Mouse (Mus musculus) midbrain, postnatal 0 days (tissue): ENCODE measurements around the gene Eno1. TPM values are rescaled to one million over a fixed set of nuclear protein-coding genes. Genes with fewer than 3 reads are reported as not detected.
A peak's percentile ranks its signal among the peaks of the same experiment; 100 is the strongest.
"Not testable (repeated sequence)": the region's sequence is repeated elsewhere in the genome, so short reads cannot be mapped to it uniquely, and the experiment has no call there.

Experiments used
- ATAC-seq: fragments of 200-750 bp; cut with Nextera tagmentation; 2 replicates; pipeline ENCODE4 v1.8.0; 2017; ENCODE audit warnings: moderate number of reproducible peaks, mild to moderate bottlenecking, moderate TSS enrichment, moderate library complexity; ENCODE audit not compliant: low FRiP score
- DNase-seq: peaks from one replicate; pipeline ENCODE4 v3.0.0-alpha.2; 2015; ENCODE audit warnings: low spot score
- H3K27ac ChIP-seq: fragments of 300-500 bp; sonication (generic); 2 replicates; pipeline ENCODE4 v1.5.1; 2014; ENCODE audit warnings: low read depth, mild to moderate bottlenecking, low read length, mixed read lengths
- H3K27me3 ChIP-seq: fragments of 300-500 bp; sonication (generic); 2 replicates; pipeline ENCODE4 v1.6.1; 2014; ENCODE audit warnings: low read length, control low read depth, mixed read lengths; ENCODE audit not compliant: insufficient read depth
- H3K36me3 ChIP-seq: fragments of 300-500 bp; sonication (generic); 2 replicates; pipeline ENCODE4 v1.6.1; 2014; ENCODE audit warnings: low read length, control low read depth, mixed read lengths; ENCODE audit not compliant: insufficient read depth
- H3K4me1 ChIP-seq: fragments of 300-500 bp; sonication (generic); 2 replicates; pipeline ENCODE4 v1.6.1; 2014; ENCODE audit warnings: mild to moderate bottlenecking, control low read depth, antibody characterized with exemption, low read length, mixed read lengths; ENCODE audit not compliant: insufficient read depth
- H3K4me2 ChIP-seq: fragments of 300-500 bp; sonication (generic); 2 replicates; pipeline ENCODE4 v1.6.1; 2014; ENCODE audit warnings: low read depth, mild to moderate bottlenecking, low read length, mixed read lengths; ENCODE audit not compliant: poor library complexity, severe bottlenecking
- H3K4me3 ChIP-seq: fragments of 300-500 bp; sonication (generic); 2 replicates; pipeline ENCODE4 v1.5.1; 2014; ENCODE audit warnings: low read depth, mild to moderate bottlenecking, low read length, moderate library complexity
- H3K9ac ChIP-seq: fragments of 300-500 bp; sonication (generic); replicated peaks from 2 replicates; pipeline ENCODE4 v1.6.1; 2014; ENCODE audit warnings: mild to moderate bottlenecking, low read length, moderate library complexity, mixed read lengths; ENCODE audit not compliant: poor library complexity, severe bottlenecking
- H3K9me3 ChIP-seq: fragments of 300-500 bp; sonication (generic); 2 replicates; pipeline ENCODE4 v1.6.1; 2016; ENCODE audit warnings: low read length, control low read depth
- CTCF ChIP-seq: IDR thresholded peaks from 2 replicates; pipeline ENCODE4 v1.5.1; 2016; ENCODE audit warnings: antibody characterized with exemption, mild to moderate bottlenecking
- WGBS: fragments of 180-500 bp; shearing (Covaris S2); extraction: QIAGEN DNeasy Blood & Tissue Kit; methylation state at CpG from one replicate; pipeline ENCODE4 v1.1.7; 2014; 5-methylcytosine and 5-hydroxymethylcytosine counted together
- polyA plus RNA-seq: library from polyadenylated mRNA; unstranded; fragments of >200 nt; fragmentation: Nextera tagmentation; extraction: Ambion mirVana; gene quantifications from 2 replicates; pipeline ENCODE4 v1.2.1, GENCODE M21; 2015
- total RNA-seq: library from RNA; depleted of rRNA; stranded (reverse); fragments of >200 nt; gene quantifications from 2 replicates; pipeline ENCODE4 v1.2.3, GENCODE M21; 2014

The Eno1 gene
- total and polyA plus RNA-seq, 2 experiments from 2014 or later, result 440 to 1,069 TPM

GRCm38 (mm10) chr4:150275531-150275930 is 39.0 kb downstream of the Eno1 start:
- H3K4me3 ChIP-seq, result no peak overlapping the region
- H3K27me3 ChIP-seq, result no peaks in the 10 kb centered on the region
- no peak overlapping the region for H3K27ac ChIP-seq
- H3K36me3 ChIP-seq, result no peaks in the 10 kb centered on the region
- DNase-seq, result no peak
- no peak for TF ChIP-seq CTCF
- no peaks in the 10 kb centered on the region for H3K9me3 ChIP-seq
- no peaks in the 10 kb centered on the region; the same call in 1 of the 2 replicates for H3K4me1 ChIP-seq
- no peak overlapping the region for H3K4me2 ChIP-seq
- WGBS, result 86% methylated on average over 5 of the region's 5 CpGs
- no peak for ATAC-seq
- no peak overlapping the region for H3K9ac ChIP-seq

GRCm38 (mm10) chr4:150279336-150279735 is 42.8 kb downstream of the Eno1 start:
- not testable (repeated sequence) for H3K4me1 ChIP-seq, H3K4me3 ChIP-seq, H3K36me3 ChIP-seq, H3K9ac ChIP-seq, H3K9me3 ChIP-seq, H3K4me2 ChIP-seq, DNase-seq, ATAC-seq, H3K27ac ChIP-seq, H3K27me3 ChIP-seq
- WGBS, result 90% methylated on average over 5 of the region's 7 CpGs

- ATAC-seq (no peak), DNase-seq (no peak)
- Histone ChIP-seq H3K9ac (no peak overlapping the region), H3K4me1 (no peaks in the 10 kb centered on the region; the same call in 1 of the 2 replicates), H3K27me3 (no peaks in the 10 kb centered on the region), H3K27ac (no peak overlapping the region), H3K36me3 (no peaks in the 10 kb centered on the region), H3K4me3 (no peak overlapping the region), H3K9me3 (no peaks in the 10 kb centered on the region), H3K4me2 (no peak overlapping the region)
- WGBS, result 74% methylated on average over 2 of the region's 2 CpGs
- no peak for TF ChIP-seq CTCF
Measured at GRCm38 (mm10) chr4:150280002-150280401, 43.5 kb downstream of the Eno1 start.

GRCm38 (mm10) chr4:150280459-150280858 is 43.9 kb downstream of the Eno1 start:
- no peak for ATAC-seq
- no peak for TF ChIP-seq CTCF

GRCm38 (mm10) chr4:150281018-150281761 is 44.7 kb downstream of the Eno1 start, which contains the start of gene Rere:
TSS of gene Rere (plus strand) at chr4:150281646.
- no peaks in the 10 kb centered on the region for H3K9me3 ChIP-seq
- WGBS, result 1% methylated on average over 59 of the region's 60 CpGs
- TF ChIP-seq CTCF, result 0 out of 2 replicates have a peak, but pooled peaks have one; percentile 8
- H3K27ac ChIP-seq, result peak within 1 kb of the TSS; percentile 98
- no peaks in the 10 kb centered on the region for H3K36me3 ChIP-seq
- ATAC-seq, result peak; percentile 98
- peak; percentile 98 for DNase-seq
- peak within 1 kb of the TSS; percentile 94 for H3K9ac ChIP-seq
- H3K27me3 ChIP-seq, result no peaks in the 10 kb centered on the region
- peak within 1 kb of the TSS; percentile 99 for H3K4me3 ChIP-seq
- H3K4me1 ChIP-seq, result no peaks in the 10 kb centered on the region; the same call in 1 of the 2 replicates
- H3K4me2 ChIP-seq, result peak within 1 kb of the TSS; percentile 66

More at GRCm38 (mm10) chr4:150280459-150280858, 43.9 kb downstream of the Eno1 start:
- H3K27me3 ChIP-seq, result no peaks in the 10 kb centered on the region
- H3K4me3 ChIP-seq, result peak overlapping the region; percentile 99; the same call in 1 of the 2 replicates
- peak overlapping the region; percentile 98 for H3K27ac ChIP-seq
- H3K36me3 ChIP-seq, result no peaks in the 10 kb centered on the region
- H3K9ac ChIP-seq, result peak overlapping the region; percentile 81; the same call in 1 of the 2 replicates
- H3K9me3 ChIP-seq, result no peaks in the 10 kb centered on the region
- H3K4me2 ChIP-seq, result peak overlapping the region; percentile 66
- no peak for DNase-seq
- no peaks in the 10 kb centered on the region; the same call in 1 of the 2 replicates for H3K4me1 ChIP-seq
- 39% methylated on average over 4 of the region's 4 CpGs for WGBS
